Mouse (Mus musculus): ENCODE data around the gene Dbx1.

The Dbx1 gene

GRCm38 (mm10) chr7:49632391-49632790 lies 4.3 kb downstream of the Dbx1 start:
- no peak for DNase-seq (ENCODE audit: low spot score)

- DNase-seq (ENCODE audit: low spot score): no peak
Measured at GRCm38 (mm10) chr7:49631885-49632284, 4.8 kb downstream of the Dbx1 start.

GRCm38 (mm10) chr7:49620160-49620559 lies 16.5 kb downstream of the Dbx1 start:
- DNase-seq (ENCODE audit: low spot score): no peak

- no peak for DNase-seq (ENCODE audit: low spot score)
Measured at GRCm38 (mm10) chr7:49617087-49617486, 19.6 kb downstream of the Dbx1 start.

GRCm38 (mm10) chr7:49616258-49616735 lies 20.4 kb downstream of the Dbx1 start:
- DNase-seq (ENCODE audit: low spot score): peak; percentile 48

- no peak for DNase-seq (ENCODE audit: low spot score)
Measured at GRCm38 (mm10) chr7:49604965-49605795, 31.5 kb downstream of the Dbx1 start.

- no peak for DNase-seq (ENCODE audit: low spot score)
Measured at GRCm38 (mm10) chr7:49604244-49604643, 32.4 kb downstream of the Dbx1 start.

- peak; percentile 70 for DNase-seq (ENCODE audit: low spot score)
Measured at GRCm38 (mm10) chr7:49601191-49601975, 35.3 kb downstream of the Dbx1 start.

GRCm38 (mm10) chr7:49599950-49600349 lies 36.7 kb downstream of the Dbx1 start:
- DNase-seq (ENCODE audit: low spot score): no peak

- no peak for DNase-seq (ENCODE audit: low spot score)
Measured at GRCm38 (mm10) chr7:49598225-49598624, 38.4 kb downstream of the Dbx1 start.

GRCm38 (mm10) chr7:49597776-49598175 lies 38.9 kb downstream of the Dbx1 start:
- no peak for DNase-seq (ENCODE audit: low spot score)

GRCm38 (mm10) chr7:49589635-49590034 lies 47.0 kb downstream of the Dbx1 start:
- DNase-seq (ENCODE audit: low spot score): no peak

- DNase-seq (ENCODE audit: low spot score): no peak
Measured at GRCm38 (mm10) chr7:49586530-49587120, 50.0 kb downstream of the Dbx1 start.

- DNase-seq (ENCODE audit: low spot score): no peak
Measured at GRCm38 (mm10) chr7:49583176-49583575, 53.5 kb downstream of the Dbx1 start.

GRCm38 (mm10) chr7:49582551-49582950 lies 54.1 kb downstream of the Dbx1 start:
- DNase-seq (ENCODE audit: low spot score): no peak

- no peak for DNase-seq (ENCODE audit: low spot score)
Measured at GRCm38 (mm10) chr7:49581951-49582350, 54.7 kb downstream of the Dbx1 start.
